Mouse (Mus musculus) mammary gland, adult 2 months (tissue): Measurements from ENCODE around the gene Gm21882. TPM values are rescaled to one million over a fixed set of nuclear protein-coding genes. Genes with fewer than 3 reads are reported as not detected.

Experiments used
- polyA plus RNA-seq: library from polyadenylated mRNA; depleted of rRNA; stranded (reverse); fragments of >200 nt; gene quantifications from 2 replicates; pipeline ENCODE4 v1.2.3, GENCODE M21; 2012; ENCODE audit warnings: low replicate concordance; rRNA removed

The Gm21882 gene
- not detected in 2 replicates for polyA plus RNA-seq

DNA sequence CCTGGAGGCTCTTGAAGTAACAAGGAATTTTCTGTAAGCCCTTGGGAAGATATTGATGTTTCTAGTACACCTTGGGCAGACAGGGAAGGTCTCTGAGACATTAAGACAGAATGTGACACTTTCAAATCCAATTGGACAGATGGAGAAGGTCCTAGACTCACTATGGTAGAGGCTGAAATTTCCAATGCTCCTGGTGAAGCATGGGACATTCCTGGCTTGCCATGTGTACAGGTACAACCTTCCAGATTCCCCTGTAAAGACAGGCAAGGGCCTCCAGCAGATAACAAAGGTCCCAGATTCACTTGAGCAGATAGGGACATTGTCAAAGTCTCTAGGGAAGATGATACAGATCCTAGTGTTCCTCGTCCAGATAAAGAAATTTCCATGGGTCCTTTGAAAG, at the start of gene Gm21882:
Gene Gm21882 (minus strand): TSS at position 101 of the 400 bp plus-strand sequence.

Other genes with a start within 250 kb of the Gm21882 start
- not detected in 2 replicates for gene Gm21865, start 64.6 kb downstream of the Gm21882 start, polyA plus RNA-seq